Mouse (Mus musculus) embryonic stem cell, embryonic (primary cell): ENCODE measurements around the gene Prune1.

Source experiments
- CTCF ChIA-PET, 4 experiments: fragments of 300-600 bp in 2 of 4; fragments of 350-600 bp in 2 of 4; sonication (Branson Sonifier 250); formaldehyde crosslinking; loops; one replicate each; lab custom pipeline; 2022; ENCODE audit warnings: inconsistent platforms in 2 of 4; lab: Charles Lee
- POLR2A ChIA-PET, 4 experiments: fragments of 300-600 bp in 2 of 4; fragments of 350-600 bp in 2 of 4; sonication (Branson Sonifier 250); formaldehyde crosslinking; loops; one replicate each; lab custom pipeline; 2022; ENCODE audit warnings: antibody characterized with exemption in 4 of 4, inconsistent platforms in 1 of 4; lab: Charles Lee

The Prune1 gene

DNA sequence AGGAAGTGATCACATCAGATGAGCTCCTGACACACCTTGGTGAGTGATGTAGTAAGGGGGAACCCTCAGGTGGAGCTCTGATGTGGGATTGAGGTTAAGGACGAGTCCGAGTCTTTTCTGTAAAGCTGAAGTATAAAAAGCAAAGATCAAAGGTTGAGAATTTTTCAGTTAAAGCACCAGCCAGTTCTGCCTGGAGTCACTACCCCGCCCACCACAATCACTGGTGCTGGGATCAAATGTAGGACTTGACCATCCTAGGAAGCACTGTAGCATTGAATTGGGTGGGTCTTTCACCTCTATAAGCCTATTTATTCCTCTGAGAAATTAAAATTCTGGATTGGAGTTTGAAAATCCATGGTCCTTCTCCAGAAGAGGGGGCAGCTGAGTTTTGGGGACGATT lies 9.2 kb upstream of the Prune1 start:
- ChIA-PET POLR2A (interaction anchor here in 3 of 4 experiments (0.7 to 2.5 kb wide), 27 partner anchors 9 to 660 kb away, joined by 3 to 13 read pairs (median 4); partner anchors contain the start of genes Mindy1 (in 3 of the 3), Prune1 (in 3 of the 3), Anxa9 (in 2 of the 3) and Arnt (in 1 of the 3)), CTCF (interaction anchor here in 3 of 4 experiments (0.7 to 2.0 kb wide), 5 partner anchors 9 to 290 kb away, joined by 3 to 7 read pairs (median 3); partner anchors contain the start of gene Prune1 (in 2 of the 3))

DNA sequence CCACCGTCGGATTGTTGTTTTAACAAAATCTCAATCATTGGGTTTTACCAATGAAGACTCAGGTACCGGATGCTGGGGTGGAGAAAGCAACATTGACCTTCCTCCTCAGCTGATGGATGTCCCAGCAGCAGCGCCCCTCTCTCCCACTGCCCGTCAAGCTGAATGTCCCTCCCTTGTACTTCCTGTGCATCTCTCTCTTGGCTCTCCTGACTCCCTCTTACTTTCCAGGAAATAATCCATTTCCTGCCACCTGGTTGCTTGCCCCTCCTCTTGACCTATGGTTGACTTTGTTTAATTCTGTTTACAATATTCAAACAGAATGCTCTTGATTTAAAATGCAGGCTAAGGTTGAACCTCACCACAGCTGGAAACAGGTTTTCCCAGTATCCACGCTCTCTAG lies 8.3 kb upstream of the Prune1 start:
- ChIA-PET POLR2A (interaction anchor here in 3 of 4 experiments (0.5 to 6.6 kb wide), 30 partner anchors 8 to 385 kb away, joined by 3 to 36 read pairs (median 4); partner anchors contain the start of genes Mindy1 (in 3 of the 3), Prune1 (in 3 of the 3), Anxa9 (in 2 of the 3) and Arnt (in 1 of the 3)), CTCF (interaction anchor here in 3 of 4 experiments (1.4 to 2.0 kb wide), 4 partner anchors 8 to 21 kb away, joined by 3 to 7 read pairs (median 5); partner anchors contain the start of gene Prune1 (in 2 of the 3))

DNA sequence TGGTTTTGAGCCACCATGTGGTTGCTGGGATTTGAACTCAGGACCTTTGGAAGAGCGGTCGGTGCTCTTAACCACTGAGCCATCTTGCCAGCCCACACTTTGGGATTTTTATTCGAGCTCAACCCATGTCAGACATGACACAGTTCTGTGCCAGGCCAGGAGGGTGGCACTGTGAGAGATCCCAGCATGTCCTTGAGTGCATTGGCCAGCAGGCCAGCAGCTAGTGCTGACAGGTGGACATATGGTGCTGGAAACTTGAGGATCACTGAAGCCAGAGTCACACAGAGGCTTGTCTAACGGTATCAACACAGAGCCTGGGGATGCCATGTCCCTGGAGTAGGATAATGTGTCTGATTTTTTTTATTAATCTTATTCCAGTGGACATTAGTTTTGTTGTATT lies 7.5 kb upstream of the Prune1 start:
- ChIA-PET POLR2A (interaction anchor here in 2 of 4 experiments (0.5 to 6.6 kb wide), 10 partner anchors 8 to 386 kb away, joined by 3 to 36 read pairs (median 4); partner anchors contain the start of genes Prune1 (in 2 of the 2), Mindy1 (in 1 of the 2) and Mllt11 (in 1 of the 2)), CTCF (interaction anchor here in 3 of 4 experiments (0.5 to 2.0 kb wide), 4 partner anchors 7 to 76 kb away, joined by 3 to 7 read pairs (median 6); partner anchors contain the start of gene Prune1 (in 1 of the 3))

DNA sequence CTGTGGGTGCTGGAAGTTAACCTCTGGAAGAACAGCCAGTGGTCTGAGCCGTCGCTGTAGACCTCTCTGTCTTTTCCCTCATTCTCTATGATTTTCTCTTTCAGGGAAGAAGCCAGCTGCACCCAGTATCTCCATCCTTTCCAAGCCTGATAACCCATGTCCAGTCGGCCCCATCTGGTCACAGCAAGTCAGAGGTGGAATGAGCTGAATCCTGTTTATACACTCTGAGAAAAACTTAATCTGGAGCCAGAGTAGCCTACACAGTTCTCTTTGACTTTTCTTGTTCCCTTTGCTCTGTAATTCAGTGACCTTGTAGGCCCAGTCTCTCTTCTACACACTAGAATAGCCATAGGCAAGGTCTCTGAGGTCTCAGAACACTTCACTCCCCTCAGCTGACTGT lies 5.7 kb upstream of the Prune1 start:
- POLR2A ChIA-PET: interaction anchor here in 3 of 4 experiments (0.6 to 6.6 kb wide), 9 partner anchors 9 to 111 kb away, joined by 3 to 36 read pairs (median 3); partner anchors contain the start of genes Anxa9 (in 1 of the 3) and Gabpb2 (in 1 of the 3)
- CTCF ChIA-PET: interaction anchor here in 1 of 4 experiments (1.2 kb wide), 1 partner anchor 23 kb away, joined by 4 read pairs; no protein-coding TSS in a partner anchor

DNA sequence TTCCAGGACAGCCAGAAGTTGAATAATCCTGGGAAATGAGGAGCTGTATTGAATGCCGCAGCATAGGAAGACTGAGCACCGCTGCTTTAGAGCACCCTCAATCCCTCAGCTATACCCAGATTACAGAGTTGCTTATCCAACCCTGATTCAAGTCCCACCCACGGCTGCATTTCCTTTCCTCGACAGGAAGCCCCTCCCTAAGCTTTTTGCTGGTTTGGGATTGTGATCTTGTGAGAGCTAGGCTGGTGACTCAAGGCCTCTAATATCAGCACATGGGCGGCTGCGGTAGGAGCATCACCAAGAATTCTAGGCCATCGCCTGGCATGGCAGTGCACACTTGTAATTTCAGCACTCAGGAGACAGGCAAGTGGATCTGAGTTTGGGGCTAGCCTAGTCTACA lies 4.6 kb upstream of the Prune1 start:
- ChIA-PET CTCF (interaction anchor here in 2 of 4 experiments (0.9 to 1.1 kb wide), 2 partner anchors 24 to 69 kb away, joined by 3 read pairs; partner anchors contain the start of gene Gabpb2 (in 1 of the 2)), POLR2A (interaction anchor here in 3 of 4 experiments (0.6 to 6.6 kb wide), 16 partner anchors 8 to 596 kb away, joined by 3 to 36 read pairs (median 4); partner anchors contain the start of genes Cers2 (in 1 of the 3), Ciart (in 1 of the 3) and Gabpb2 (in 1 of the 3))

DNA sequence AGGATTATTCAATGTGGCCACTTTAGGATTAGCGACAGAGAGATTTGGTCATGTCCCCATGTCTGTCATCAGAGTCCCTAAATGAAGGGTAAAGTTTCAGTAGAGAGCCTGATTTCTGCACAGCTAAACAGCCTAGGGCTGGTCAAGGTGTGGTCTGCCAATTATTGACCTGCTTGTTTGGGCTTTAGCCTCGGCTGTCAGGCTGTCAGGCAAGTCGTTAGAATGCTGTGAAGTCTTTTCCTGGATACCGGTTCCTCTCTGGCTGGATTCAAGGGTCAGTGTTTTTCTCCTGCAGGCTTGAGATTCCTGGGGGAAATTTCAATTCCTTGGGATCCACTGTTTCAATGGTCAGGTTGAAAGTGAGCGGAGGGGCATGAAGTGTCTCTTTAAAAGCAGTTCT lies 4.1 kb upstream of the Prune1 start:
- POLR2A ChIA-PET: interaction anchor here (0.6 to 6.6 kb wide), 17 partner anchors 9 to 585 kb away, joined by 3 to 36 read pairs (median 4); partner anchors contain the start of genes Cers2 (in 1 of the 4), Gabpb2 (in 1 of the 4) and Mrps21 (in 1 of the 4)

DNA sequence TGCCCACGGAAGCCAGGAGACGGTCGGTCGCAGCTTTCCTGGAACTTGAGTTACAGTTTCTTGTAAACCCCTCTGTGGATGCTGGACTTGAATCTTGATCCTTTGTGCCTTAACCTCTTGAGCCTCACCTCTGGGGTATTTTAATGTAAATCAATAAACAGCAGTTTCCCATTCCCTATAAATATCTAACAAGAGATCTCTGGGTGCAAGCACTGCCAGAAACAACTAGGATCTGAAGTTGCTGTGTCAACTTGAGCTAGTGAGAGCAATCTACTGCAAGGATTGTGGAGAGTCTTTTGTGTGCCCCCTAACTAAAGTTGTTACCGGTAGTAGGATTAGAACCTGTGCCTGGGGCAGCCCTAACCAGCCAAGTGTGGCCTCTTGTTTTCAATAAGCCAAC lies 3.5 kb upstream of the Prune1 start:
- POLR2A ChIA-PET: interaction anchor here (0.6 to 6.6 kb wide), 17 partner anchors 9 to 665 kb away, joined by 3 to 51 read pairs (median 4); partner anchors contain the start of genes Cers2 (in 2 of the 4), Cdc42se1 (in 1 of the 4), Gabpb2 (in 1 of the 4) and Mllt11 (in 1 of the 4)
- CTCF ChIA-PET: interaction anchor here in 2 of 4 experiments (0.7 to 1.0 kb wide), 2 partner anchors 10 to 87 kb away, joined by 4 to 7 read pairs; no protein-coding TSS in a partner anchor

More for the DNA sequence above, 4.1 kb upstream of the Prune1 start:
- CTCF ChIA-PET: interaction anchor here (0.5 to 1.1 kb wide), 5 partner anchors 9 to 228 kb away, joined by 3 to 7 read pairs (median 4); partner anchors contain the start of gene Gabpb2 (in 1 of the 4)

DNA sequence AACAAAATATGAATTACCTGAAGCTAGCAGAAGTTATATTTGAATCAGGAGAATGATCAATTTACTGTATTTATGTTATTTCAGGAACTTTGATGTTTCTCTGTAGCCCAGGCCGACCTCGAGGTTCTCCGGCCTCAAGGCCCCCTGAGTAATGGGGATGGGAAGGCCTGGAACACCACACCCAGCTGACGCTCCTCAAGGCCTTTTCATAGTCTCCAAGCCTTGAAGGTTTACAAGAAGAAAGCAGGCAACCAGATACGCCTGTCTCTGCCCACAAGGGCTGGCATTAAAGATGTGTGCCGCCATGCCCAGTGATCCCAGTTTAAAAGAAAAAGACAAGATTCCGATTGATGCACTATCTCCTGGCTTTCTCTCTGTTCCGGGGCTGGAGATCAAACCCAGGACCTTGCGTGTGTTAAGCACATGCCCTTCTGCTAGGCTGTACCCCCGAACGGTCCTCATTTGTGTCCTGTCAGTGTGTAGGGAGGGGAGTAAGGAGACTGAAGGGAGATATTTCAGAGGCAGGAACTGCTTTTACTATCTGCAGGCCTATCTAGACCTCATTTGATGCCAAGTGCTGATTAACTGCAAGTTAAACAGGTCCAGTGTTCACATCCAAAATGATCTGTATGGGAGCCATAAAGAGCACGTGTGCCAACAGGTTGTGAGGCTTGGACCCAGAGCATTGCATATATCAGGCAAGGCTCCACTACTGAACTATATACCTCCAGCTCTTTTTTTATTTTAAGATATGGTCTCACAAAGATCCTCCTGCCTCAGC lies 2.8 kb upstream of the Prune1 start:
- CTCF ChIA-PET: interaction anchor here in 2 of 4 experiments (1.0 to 1.9 kb wide), 2 partner anchors 11 to 26 kb away, joined by 4 to 7 read pairs; no protein-coding TSS in a partner anchor
- POLR2A ChIA-PET: interaction anchor here in 3 of 4 experiments (1.0 to 6.6 kb wide), 16 partner anchors 9 to 392 kb away, joined by 3 to 51 read pairs (median 6); partner anchors contain the start of genes Cers2 (in 2 of the 3), Cdc42se1 (in 1 of the 3), Gabpb2 (in 1 of the 3) and Gm128 (in 1 of the 3)

DNA sequence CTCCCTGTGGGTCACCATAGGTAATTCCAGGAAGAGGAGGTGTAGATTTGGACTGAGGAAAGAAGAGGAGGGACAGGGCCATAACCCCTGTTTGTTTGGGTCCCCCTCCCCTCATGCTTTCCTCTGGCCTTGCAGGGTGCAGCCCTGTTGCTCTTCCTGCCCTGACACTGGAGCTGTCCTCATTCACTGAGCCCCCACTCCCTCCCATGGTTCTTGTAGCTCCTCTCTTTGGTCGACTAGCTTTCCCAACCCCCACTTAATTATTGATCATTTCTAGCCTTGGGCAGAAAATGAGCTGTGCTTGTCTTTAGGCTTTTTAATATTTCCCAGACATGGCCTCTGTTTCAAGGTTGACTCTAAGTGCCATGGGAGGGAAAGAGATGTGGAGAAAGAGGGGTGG lies 2.2 kb upstream of the Prune1 start:
- ChIA-PET POLR2A (interaction anchor here in 3 of 4 experiments (0.6 to 6.6 kb wide), 12 partner anchors 8 to 173 kb away, joined by 3 to 51 read pairs (median 8); partner anchors contain the start of genes Cdc42se1 (in 1 of the 3), Gabpb2 (in 1 of the 3), Gm128 (in 1 of the 3) and Mllt11 (in 1 of the 3)), CTCF (interaction anchor here in 1 of 4 experiments (1.9 kb wide), 1 partner anchor 27 kb away, joined by 7 read pairs; no protein-coding TSS in a partner anchor)

DNA sequence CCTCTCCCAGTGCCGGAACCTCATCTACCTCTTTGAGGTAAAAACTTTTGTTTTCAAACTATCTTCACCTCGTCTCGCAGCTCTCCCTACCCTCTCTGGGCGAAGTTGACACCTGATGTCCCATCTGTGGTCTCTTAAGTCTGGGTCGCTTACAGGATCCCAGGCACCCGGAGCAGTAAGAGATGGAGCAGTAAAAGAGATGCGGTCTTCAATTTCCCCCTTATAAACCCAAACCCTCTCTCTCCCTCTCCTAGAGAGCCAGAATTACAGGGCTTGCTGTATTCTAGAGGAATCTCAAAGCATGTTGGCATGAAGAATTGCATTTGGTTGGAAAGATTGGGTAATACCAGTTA lies 1.7 kb upstream of the Prune1 start:
- ChIA-PET CTCF (interaction anchor here in 3 of 4 experiments (0.6 to 1.9 kb wide), 4 partner anchors 27 to 67 kb away, joined by 3 to 7 read pairs (median 3); no protein-coding TSS in a partner anchor), POLR2A (interaction anchor here in 3 of 4 experiments (0.6 to 6.6 kb wide), 17 partner anchors 8 to 173 kb away, joined by 4 to 51 read pairs (median 6); partner anchors contain the start of genes Gabpb2 (in 2 of the 3), Vps72 (in 2 of the 3), Cdc42se1 (in 1 of the 3) and Gm128 (in 1 of the 3))

DNA sequence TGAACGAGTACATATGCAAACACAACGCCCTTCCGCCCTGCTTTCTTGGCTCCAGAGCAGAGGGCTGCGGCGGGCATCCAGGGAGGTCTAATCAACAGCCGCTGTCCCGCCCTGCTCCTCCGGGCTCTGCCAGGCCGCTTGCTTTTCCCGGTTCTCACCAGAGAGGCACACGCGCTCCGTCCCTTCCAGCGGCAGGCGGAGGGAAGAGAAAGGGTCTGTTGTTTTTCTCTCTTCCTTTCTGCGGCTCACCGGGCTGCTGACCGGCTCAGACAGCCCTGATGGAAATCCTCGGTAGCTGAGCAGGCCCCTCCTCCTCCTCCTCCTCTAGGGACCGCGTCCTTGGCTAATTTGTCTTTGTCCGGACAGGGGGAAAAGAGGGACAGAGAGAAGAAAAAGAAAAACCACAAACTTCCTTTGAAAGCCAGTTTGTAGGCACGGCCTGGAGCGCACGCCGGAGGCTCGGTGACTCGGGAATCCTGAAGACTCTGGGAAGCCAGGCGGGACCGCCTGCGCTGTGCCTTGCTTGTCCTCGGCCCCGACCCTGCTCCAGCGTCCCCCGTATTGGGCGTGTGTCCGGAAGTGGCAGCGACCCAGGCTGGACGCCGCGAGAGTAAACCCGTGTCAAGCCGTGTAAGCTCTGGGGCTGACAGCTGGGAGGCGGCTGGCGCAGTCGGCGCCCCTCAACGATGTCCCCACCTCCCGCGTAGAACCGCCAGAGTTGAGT lies 1.2 kb upstream of the Prune1 start:
- CTCF ChIA-PET: interaction anchor here in 3 of 4 experiments (0.6 to 1.9 kb wide), 5 partner anchors 7 to 67 kb away, joined by 3 to 7 read pairs (median 3); no protein-coding TSS in a partner anchor
- POLR2A ChIA-PET: interaction anchor here in 3 of 4 experiments (0.9 to 5.9 kb wide), 28 partner anchors 8 to 573 kb away, joined by 3 to 51 read pairs (median 5); partner anchors contain the start of genes Gabpb2 (in 2 of the 3), Mllt11 (in 2 of the 3), Cdc42se1 (in 1 of the 3) and Cers2 (in 1 of the 3)

DNA sequence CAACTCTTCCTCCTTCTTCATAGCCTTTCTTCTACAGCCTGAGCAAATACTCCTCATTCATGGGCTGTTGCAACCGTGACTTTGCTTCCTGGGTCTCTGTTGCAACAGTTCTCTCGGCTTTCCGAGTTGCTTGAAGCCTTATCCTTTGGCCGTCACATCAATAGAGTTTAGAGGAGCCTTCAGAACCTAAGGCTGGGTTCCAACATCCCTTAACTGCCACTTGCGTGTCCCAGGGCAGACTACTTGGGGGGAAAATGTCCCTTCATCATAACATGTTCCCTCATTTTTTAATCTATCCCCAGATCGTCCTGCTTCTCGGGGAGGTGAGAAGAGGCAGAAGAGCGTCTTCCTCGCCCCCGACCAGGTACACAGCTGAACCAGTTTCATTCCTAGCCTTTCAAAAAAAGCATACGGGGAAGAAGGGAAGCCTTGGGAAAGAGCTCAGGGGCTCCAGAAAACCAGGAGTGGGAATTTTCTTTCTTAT lies 547 bp upstream of the Prune1 start:
- CTCF ChIA-PET: interaction anchor here (0.6 to 1.6 kb wide), 7 partner anchors 8 to 266 kb away, joined by 3 to 5 read pairs (median 3); no protein-coding TSS in a partner anchor
- POLR2A ChIA-PET: interaction anchor here (0.6 to 5.9 kb wide), 45 partner anchors 8 to 573 kb away, joined by 3 to 51 read pairs (median 4); partner anchors contain the start of genes Cers2 (in 2 of the 4), Gabpb2 (in 2 of the 4), Mllt11 (in 2 of the 4) and Bnipl (in 1 of the 4)

DNA sequence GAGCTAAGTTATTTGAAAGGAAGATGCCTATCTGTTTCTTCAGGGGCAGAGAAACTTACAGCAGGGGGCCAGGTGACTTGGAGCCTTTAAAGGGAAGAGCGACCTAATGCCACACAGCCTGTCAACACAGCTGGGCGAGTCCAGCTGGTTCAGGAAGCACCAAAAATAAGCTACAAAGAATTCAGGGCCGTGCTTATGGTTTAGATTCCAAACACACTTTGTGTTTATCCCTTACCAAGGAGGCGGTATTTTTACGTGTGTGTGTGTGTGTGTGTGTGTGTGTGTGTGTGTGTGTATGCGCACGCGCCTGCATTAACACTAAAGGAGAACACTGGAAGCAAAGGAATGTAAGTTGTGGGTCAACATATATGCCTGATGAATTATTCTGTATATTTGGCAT lies 1.1 kb downstream of the Prune1 start:
- CTCF ChIA-PET: interaction anchor here in 3 of 4 experiments (0.7 to 1.6 kb wide), 4 partner anchors 14 to 66 kb away, joined by 3 to 5 read pairs (median 4); no protein-coding TSS in a partner anchor
- POLR2A ChIA-PET: interaction anchor here in 3 of 4 experiments (0.6 to 5.9 kb wide), 26 partner anchors 7 to 1198 kb away, joined by 3 to 51 read pairs (median 6); partner anchors contain the start of genes Cdc42se1 (in 2 of the 3), Cers2 (in 2 of the 3), Mllt11 (in 2 of the 3) and Bnipl (in 1 of the 3)

DNA sequence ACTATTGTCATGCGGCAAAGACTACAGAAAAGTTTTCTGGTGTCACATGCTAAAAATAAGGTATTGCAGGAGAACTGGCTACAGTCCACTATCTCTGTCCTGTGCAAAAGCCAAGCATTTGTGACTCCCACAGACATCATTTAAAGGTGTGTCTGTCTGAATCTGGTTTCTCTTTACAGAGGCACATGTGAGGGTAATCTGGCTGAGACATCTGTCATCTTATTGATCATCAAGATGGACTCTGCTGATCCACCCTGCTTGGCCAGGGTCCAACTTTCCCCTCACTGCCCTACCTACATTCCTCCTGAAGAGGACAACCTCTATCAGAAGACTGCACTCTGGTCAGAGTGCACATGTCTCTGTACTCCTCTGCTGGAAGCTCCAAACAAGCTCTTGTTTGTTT lies 4.7 kb downstream of the Prune1 start:
- POLR2A ChIA-PET: interaction anchor here in 3 of 4 experiments (0.5 to 5.7 kb wide), 24 partner anchors 9 to 653 kb away, joined by 3 to 36 read pairs (median 5); partner anchors contain the start of genes Gm128 (in 1 of the 3), Mllt11 (in 1 of the 3) and Zfp687 (in 1 of the 3)
- CTCF ChIA-PET: interaction anchor here in 2 of 4 experiments (0.5 to 1.1 kb wide), 4 partner anchors 14 to 720 kb away, joined by 3 to 12 read pairs (median 4); no protein-coding TSS in a partner anchor

DNA sequence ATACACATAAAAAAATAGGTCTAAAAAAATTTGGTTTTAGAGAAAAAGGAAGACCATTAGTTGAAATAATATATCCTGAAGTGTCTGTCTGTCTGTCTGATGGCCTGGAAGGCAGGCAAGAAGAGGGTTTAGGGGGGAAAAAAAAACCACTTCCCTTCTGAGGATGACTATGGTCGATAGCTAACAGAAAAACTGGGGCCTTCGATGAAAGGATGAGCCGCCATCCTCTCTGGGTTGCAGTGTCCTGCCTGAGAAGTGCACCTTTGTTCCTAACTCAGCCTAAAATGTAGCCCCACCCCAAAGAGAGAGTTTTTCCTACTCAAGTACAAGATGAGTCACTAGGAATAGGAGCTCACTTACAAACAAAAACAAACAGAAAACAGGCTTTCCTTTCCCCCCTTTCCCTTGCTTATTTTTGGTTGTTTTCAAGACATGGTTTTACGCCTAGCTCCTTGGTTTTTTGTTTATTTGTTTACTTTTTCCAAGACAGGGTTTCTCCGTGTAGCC lies 5.4 kb downstream of the Prune1 start:
- ChIA-PET CTCF (interaction anchor here in 2 of 4 experiments (0.9 to 1.1 kb wide), 2 partner anchors 13 to 16 kb away, joined by 3 to 6 read pairs; no protein-coding TSS in a partner anchor), POLR2A (interaction anchor here in 3 of 4 experiments (0.6 to 5.7 kb wide), 18 partner anchors 10 to 261 kb away, joined by 3 to 36 read pairs (median 5); partner anchors contain the start of genes Gm128 (in 1 of the 3) and Zfp687 (in 1 of the 3))
